9 mouse cellular contexts compared by ENCODE assay signal in the genomic region with DNA sequence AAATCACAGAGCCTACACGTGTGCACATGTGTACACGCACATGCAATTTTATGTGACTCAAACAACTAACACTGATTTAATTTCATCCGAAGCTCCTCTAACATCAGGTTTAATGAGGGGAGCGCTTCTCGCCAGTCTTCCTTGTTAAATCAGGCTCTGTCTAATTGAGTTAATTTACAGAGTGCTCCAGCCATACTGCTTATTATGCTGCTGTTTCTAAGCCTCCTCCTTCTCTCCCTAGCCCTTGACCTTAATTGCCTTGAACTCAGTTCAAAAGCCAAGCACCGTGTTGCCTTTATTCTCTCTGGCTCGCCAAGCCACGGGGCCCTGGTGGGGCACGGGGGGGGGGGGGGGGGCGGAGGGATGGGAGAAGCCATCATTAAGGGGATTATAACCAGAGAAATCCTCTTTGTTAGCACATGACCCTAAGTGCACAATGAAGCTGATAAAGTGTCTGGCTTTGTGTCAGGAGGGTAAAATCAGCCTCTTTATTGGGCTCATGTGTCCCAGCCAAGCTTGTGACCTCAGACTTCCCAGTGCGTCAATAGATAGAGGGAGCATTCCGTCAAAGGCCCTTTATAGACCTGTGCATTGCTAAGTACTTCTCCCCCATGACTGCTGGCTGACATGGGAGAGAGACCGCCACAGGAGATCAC. TPM values are rescaled to one million over a fixed set of nuclear protein-coding genes. Genes with fewer than 3 reads are reported as not detected.
DNase-seq lines count a peak whose midpoint lies in the region; ATAC-seq and TF ChIP-seq lines count a peak whose summit lies in the region.
"Had no signal": no experiment of that assay in that cellular context is flagged by ENCODE, and none has a peak within 500 bp of the region (broad histone marks: within the 10 kb centered on the region; RNA-seq: fewer than 3 reads in every experiment).

Gene Dct (minus strand): TSS at position 270 of the 656 bp plus-strand sequence.

- no peaks in the 10 kb centered on the region; the same call in 1 of the 2 replicates for H3K4me1 ChIP-seq in lung, embryonic 14.5 days (ENCODE audit: insufficient read depth)
- H3K4me1 ChIP-seq in lung, adult 2 months (ENCODE audit: control insufficient read depth, insufficient read depth, low read length): no peaks in the 10 kb centered on the region
- H3K4me1 ChIP-seq in forebrain, postnatal 0 days (ENCODE audit: insufficient read depth): no peaks in the 10 kb centered on the region
- peaks cover 30% of the 10 kb centered on the region for H3K4me1 ChIP-seq in limb, embryonic 12.5 days (replicated peaks)
- peaks cover 10% of the 10 kb centered on the region for H3K4me1 ChIP-seq in small intestine, adult 2 months (ENCODE audit: control insufficient read depth, insufficient read depth, insufficient read length, low read length)

- intact Hi-C loops in left cerebral cortex, postnatal 10 days (cut with DNase I): no loop called here

- H3K36me3 ChIP-seq in lung, embryonic 14.5 days (ENCODE audit: insufficient read depth): no peaks in the 10 kb centered on the region
- no peaks in the 10 kb centered on the region for H3K36me3 ChIP-seq in forebrain, postnatal 0 days (ENCODE audit: insufficient read depth)
- no peaks in the 10 kb centered on the region for H3K36me3 ChIP-seq in limb, embryonic 12.5 days
- no peaks in the 10 kb centered on the region for H3K36me3 ChIP-seq in small intestine, adult 2 months (ENCODE audit: control insufficient read depth, insufficient read depth, low read length)

- H3K27ac ChIP-seq in lung, embryonic 14.5 days (ENCODE audit: low read depth): peak within 1 kb of the TSS; percentile 26; the same call in 1 of the 2 replicates
- no peak within 1 kb of the TSS for H3K27ac ChIP-seq in forebrain, postnatal 0 days (ENCODE audit: low read depth, low read length)
- 0 out of 2 replicates have a peak within 1 kb of the TSS, but pooled peaks have one; percentile 50 for H3K27ac ChIP-seq in limb, embryonic 12.5 days
- 0 out of 2 replicates have a peak within 1 kb of the TSS, but pooled peaks have one; percentile 3 for H3K27ac ChIP-seq in small intestine, adult 2 months (ENCODE audit: insufficient read depth, low read depth, low read length)

- DNase-seq in lung, embryonic 14.5 days: no peak
- no peak for DNase-seq in lung, adult 2 months
- no peak for DNase-seq in forebrain, postnatal 0 days
- DNase-seq in left cerebral cortex, postnatal 10 days (ENCODE audit: extremely low spot score in 1 of 2, low spot score in 2 of 2): no peak
- DNase-seq in left cerebral cortex, adult 8-10 months (ENCODE audit: low spot score in 2 of 2): no peak
- DNase-seq in spleen, adult 18-20 months: no peak

- no peak for TF ChIP-seq POLR2A in lung, adult 2 months (IDR thresholded peaks at IDR 0.05; ENCODE audit: borderline replicate concordance, extremely low read depth, low read depth, low read length)
- TF ChIP-seq POLR2A in small intestine, adult 2 months (IDR thresholded peaks at IDR 0.05; ENCODE audit: low read depth, low read length): no peak

- H3K4me2 ChIP-seq in lung, embryonic 14.5 days: no peak within 1 kb of the TSS
- H3K4me2 ChIP-seq in forebrain, postnatal 0 days (ENCODE audit: low read depth): no peak within 1 kb of the TSS
- H3K4me2 ChIP-seq in limb, embryonic 12.5 days: no peak within 1 kb of the TSS

- H3K9ac ChIP-seq in lung, embryonic 14.5 days: no peak within 1 kb of the TSS
- H3K9ac ChIP-seq in forebrain, postnatal 0 days: no peak within 1 kb of the TSS
- H3K9ac ChIP-seq in limb, embryonic 12.5 days (replicated peaks): no peak within 1 kb of the TSS

- no peak for ATAC-seq in lung, embryonic 14.5 days (ENCODE audit: insufficient read depth)
- peak; percentile 71 for ATAC-seq in forebrain, postnatal 0 days
- peak; percentile 74 for ATAC-seq in limb, embryonic 12.5 days (ENCODE audit: insufficient number of reproducible peaks, insufficient read depth, low FRiP score, low TSS enrichment, low read depth)
- ATAC-seq: inflammation-experienced regulatory T-cells, adult 6 months had no signal

- H3K4me3 ChIP-seq in lung, embryonic 14.5 days (ENCODE audit: low read depth, low read length): no peak within 1 kb of the TSS
- no peak within 1 kb of the TSS for H3K4me3 ChIP-seq in lung, adult 2 months (replicated peaks; ENCODE audit: extremely low read depth, low read depth, low read length)
- no peak within 1 kb of the TSS for H3K4me3 ChIP-seq in forebrain, postnatal 0 days (ENCODE audit: low read depth, low read length)
- H3K4me3 ChIP-seq in limb, embryonic 12.5 days (replicated peaks): no peak within 1 kb of the TSS
- H3K4me3 ChIP-seq in small intestine, adult 2 months (ENCODE audit: low read depth, low read length): peak within 1 kb of the TSS; percentile 0; the same call in 1 of the 2 replicates

- 74% methylated on average over 12 of the region's 13 CpGs for WGBS in lung, embryonic 14.5 days
- 65% methylated on average over 13 of the region's 13 CpGs for WGBS in lung, adult 2 months
- 11% methylated on average over 13 of the region's 13 CpGs for WGBS in forebrain, postnatal 0 days
- 19% methylated on average over 13 of the region's 13 CpGs for WGBS in limb, embryonic 12.5 days
- 33% methylated on average over 13 of the region's 13 CpGs for WGBS in small intestine, adult 2 months

- H3K27me3 ChIP-seq in lung, embryonic 14.5 days (ENCODE audit: insufficient read depth, low read length): no peaks in the 10 kb centered on the region
- H3K27me3 ChIP-seq in forebrain, postnatal 0 days (ENCODE audit: insufficient read depth, low read length): no peaks in the 10 kb centered on the region
- no peaks in the 10 kb centered on the region for H3K27me3 ChIP-seq in limb, embryonic 12.5 days
- no peaks in the 10 kb centered on the region for H3K27me3 ChIP-seq in small intestine, adult 2 months (ENCODE audit: control insufficient read depth, insufficient read depth, low read length)

- TF ChIP-seq CTCF in lung, embryonic 14.5 days (IDR thresholded peaks at IDR 0.05; ENCODE audit: low read depth): no peak
- TF ChIP-seq CTCF in lung, adult 2 months (IDR thresholded peaks at IDR 0.05; ENCODE audit: insufficient read depth, low read length): no peak
- TF ChIP-seq CTCF in forebrain, postnatal 0 days (IDR thresholded peaks at IDR 0.05; ENCODE audit: low read depth): no peak
- TF ChIP-seq CTCF in small intestine, adult 2 months (IDR thresholded peaks at IDR 0.05; ENCODE audit: extremely low read depth, insufficient read length, insufficient replicate concordance, low read depth, low read length): no peak

- no peaks in the 10 kb centered on the region for H3K9me3 ChIP-seq in lung, embryonic 14.5 days (ENCODE audit: low read depth, low read length)
- H3K9me3 ChIP-seq in forebrain, postnatal 0 days (ENCODE audit: low read length): no peaks in the 10 kb centered on the region
- no peaks in the 10 kb centered on the region for H3K9me3 ChIP-seq in limb, embryonic 12.5 days

RNA-seq across cellular contexts. Expression of gene Dct, which starts in this region (rescaled TPM):
- 1.1 and 1.2 TPM in 2 replicates for polyA plus RNA-seq in lung, embryonic 14.5 days (2014; fragmentation: Nextera tagmentation; extraction: Ambion mirVana)
- 0.08 and 0.30 TPM in 2 replicates for polyA plus RNA-seq in lung, adult 2 months (2012; rRNA removed)
- 1.0 and 1.8 TPM in 2 replicates for total RNA-seq in forebrain, postnatal 0 days (2014; rRNA removed)
- 1.0 and 1.2 TPM in 2 replicates for polyA plus RNA-seq in forebrain, postnatal 0 days (2015; fragmentation: Nextera tagmentation; extraction: Ambion mirVana)
- 1.6 and 1.7 TPM in 2 replicates for polyA plus RNA-seq in limb, embryonic 12.5 days (2016; fragmentation: Nextera tagmentation; extraction: Ambion mirVana)
- polyA plus RNA-seq in small intestine, adult 2 months (2012; rRNA removed): 0.05 and 0.13 TPM in 2 replicates
- under 1 TPM; 0.18 to 0.21 TPM for total RNA-seq in left cerebral cortex, postnatal 10 days (2021)
- under 1 TPM; 0.32 to 0.81 (median 0.70) TPM for total RNA-seq in left cerebral cortex, adult 8-10 months (2022)
